Mouse (Mus musculus) lung, postnatal 0 days (tissue): ENCODE measurements around the gene Trio. TPM values are rescaled to one million over a fixed set of nuclear protein-coding genes. Genes with fewer than 3 reads are reported as not detected.

ENCODE experiments used
- ATAC-seq: fragments of 200-750 bp; cut with Nextera tagmentation; 2 replicates; pipeline ENCODE4 v1.8.0; 2017; ENCODE audit warnings: moderate library complexity
- DNase-seq: peaks from one replicate; pipeline ENCODE4 v3.0.0-alpha.2; 2016; ENCODE audit warnings: low spot score
- H3K27ac ChIP-seq: fragments of 300-500 bp; sonication (generic); 2 replicates; pipeline ENCODE4 v1.5.1; 2014; ENCODE audit warnings: antibody characterized with exemption, mild to moderate bottlenecking, low read length, mixed read lengths
- H3K27me3 ChIP-seq: fragments of 300-500 bp; sonication (generic); replicated peaks from 2 replicates; pipeline ENCODE4 v1.6.1; 2014; ENCODE audit warnings: low read length, mixed read lengths; ENCODE audit not compliant: insufficient read depth
- H3K36me3 ChIP-seq: fragments of 300-500 bp; sonication (generic); 2 replicates; pipeline ENCODE4 v1.6.1; 2014; ENCODE audit warnings: low read length, mixed read lengths; ENCODE audit not compliant: insufficient read depth
- H3K4me1 ChIP-seq: fragments of 300-500 bp; sonication (generic); 2 replicates; pipeline ENCODE4 v1.6.1; 2014; ENCODE audit warnings: antibody characterized with exemption, low read depth, low read length, mixed read lengths; ENCODE audit not compliant: insufficient read depth
- H3K4me2 ChIP-seq: fragments of 300-500 bp; sonication (generic); replicated peaks from 2 replicates; pipeline ENCODE4 v1.6.1; 2014; ENCODE audit warnings: low read depth, mild to moderate bottlenecking, low read length, moderate library complexity, mixed read lengths
- H3K4me3 ChIP-seq: fragments of 300-500 bp; sonication (generic); 2 replicates; pipeline ENCODE4 v1.5.1; 2014; ENCODE audit warnings: low read depth, low read length
- H3K9ac ChIP-seq: fragments of 300-500 bp; sonication (generic); replicated peaks from 2 replicates; pipeline ENCODE4 v1.6.1; 2014; ENCODE audit warnings: low read depth, mild to moderate bottlenecking
- H3K9me3 ChIP-seq: fragments of 300-500 bp; sonication (generic); 2 replicates; pipeline ENCODE4 v1.6.1; 2016; ENCODE audit warnings: low read length, mixed read lengths
- CTCF ChIP-seq: IDR thresholded peaks from 2 replicates; pipeline ENCODE4 v1.5.1; 2016; ENCODE audit warnings: antibody characterized with exemption, mild to moderate bottlenecking
- EP300 ChIP-seq: IDR thresholded peaks from 2 replicates; pipeline ENCODE4 v1.6.1; 2016; ENCODE audit warnings: antibody characterized with exemption, mild to moderate bottlenecking, control low read depth
- WGBS: fragments of 180-500 bp; shearing (Covaris S2); extraction: QIAGEN DNeasy Blood & Tissue Kit; methylation state at CpG from one replicate; pipeline ENCODE4 v1.1.7; 2014; 5-methylcytosine and 5-hydroxymethylcytosine counted together
- polyA plus RNA-seq: library from polyadenylated mRNA; unstranded; fragments of >200 nt; fragmentation: Nextera tagmentation; extraction: Ambion mirVana; gene quantifications from 2 replicates; pipeline ENCODE4 v1.2.1, GENCODE M21; 2015

Gene Trio
- polyA plus RNA-seq, 1 experiment from 2014 or later = 15.6 TPM

GRCm38 (mm10) chr15:27754571-27755260 is 270.9 kb downstream of the Trio start:
- H3K4me3 ChIP-seq = no peak overlapping the region
- ATAC-seq (peak; percentile 80), DNase-seq (peak; percentile 73)
- H3K4me1 ChIP-seq = no peaks in the 10 kb centered on the region
- peaks cover 27% of the 10 kb centered on the region; the same call in 1 of the 2 replicates for H3K36me3 ChIP-seq
- H3K4me2 ChIP-seq = no peak overlapping the region
- TF ChIP-seq EP300 (no peak), CTCF (peak; percentile 60)
- 51% methylated on average over 7 of the region's 7 CpGs for WGBS
- no peaks in the 10 kb centered on the region for H3K27me3 ChIP-seq
- H3K27ac ChIP-seq = no peak overlapping the region
- no peaks in the 10 kb centered on the region for H3K9me3 ChIP-seq
- no peak overlapping the region for H3K9ac ChIP-seq

- Histone ChIP-seq H3K4me1 (no peaks in the 10 kb centered on the region), H3K36me3 (peaks cover 35% of the 10 kb centered on the region; the same call in 1 of the 2 replicates), H3K27me3 (no peaks in the 10 kb centered on the region), H3K9ac (no peak overlapping the region), H3K4me3 (no peak overlapping the region), H3K4me2 (no peak overlapping the region), H3K27ac (no peak overlapping the region), H3K9me3 (no peaks in the 10 kb centered on the region)
- ATAC-seq (no peak), DNase-seq (no peak)
- TF ChIP-seq EP300 = no peak
- no peak for TF ChIP-seq CTCF
- 45% methylated on average over 4 of the region's 5 CpGs for WGBS
Measured at GRCm38 (mm10) chr15:27753923-27754322, 271.7 kb downstream of the Trio start.

DNA sequence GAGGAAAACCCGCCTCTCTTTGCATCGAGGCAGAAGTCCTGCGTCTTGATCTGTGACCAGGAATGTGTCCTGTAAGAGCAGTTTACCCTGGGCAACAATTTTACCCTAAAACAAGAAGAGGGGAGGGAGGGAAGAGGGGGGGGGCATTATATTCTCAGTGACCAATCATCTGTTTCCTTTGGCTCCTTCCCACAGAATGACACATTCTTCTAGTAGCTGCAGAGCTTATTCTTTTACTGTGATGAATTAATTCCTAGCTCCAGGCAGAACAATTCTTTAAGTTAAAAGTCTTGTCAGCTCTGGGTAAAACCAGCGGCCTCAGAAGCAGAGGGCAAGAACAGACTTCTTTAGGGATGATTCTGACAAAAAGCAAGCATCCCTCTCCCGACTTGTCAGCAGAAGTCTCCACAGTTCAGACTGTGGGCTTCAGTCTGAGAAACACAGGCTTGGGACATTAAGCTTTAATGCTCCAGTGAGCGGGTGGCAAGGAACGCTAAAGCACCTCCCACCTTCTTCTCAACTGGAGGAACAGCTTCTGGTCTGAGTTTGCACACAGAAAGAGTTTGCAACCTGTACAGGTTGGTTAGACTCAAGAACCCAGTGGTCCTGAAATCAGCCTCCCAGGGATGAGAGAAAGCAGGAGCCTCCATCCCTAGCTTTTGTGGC is 272.8 kb downstream of the Trio start:
- Histone ChIP-seq H3K27me3 (no peaks in the 10 kb centered on the region), H3K4me1 (no peaks in the 10 kb centered on the region), H3K4me3 (no peak overlapping the region), H3K9me3 (no peaks in the 10 kb centered on the region), H3K4me2 (no peak overlapping the region), H3K36me3 (peaks cover 31% of the 10 kb centered on the region; the same call in 1 of the 2 replicates), H3K27ac (no peak overlapping the region), H3K9ac (no peak overlapping the region)
- 83% methylated on average over 7 of the region's 7 CpGs for WGBS
- no peak for ATAC-seq
- TF ChIP-seq CTCF = no peak
- no peak for TF ChIP-seq EP300
- no peak for DNase-seq

DNA sequence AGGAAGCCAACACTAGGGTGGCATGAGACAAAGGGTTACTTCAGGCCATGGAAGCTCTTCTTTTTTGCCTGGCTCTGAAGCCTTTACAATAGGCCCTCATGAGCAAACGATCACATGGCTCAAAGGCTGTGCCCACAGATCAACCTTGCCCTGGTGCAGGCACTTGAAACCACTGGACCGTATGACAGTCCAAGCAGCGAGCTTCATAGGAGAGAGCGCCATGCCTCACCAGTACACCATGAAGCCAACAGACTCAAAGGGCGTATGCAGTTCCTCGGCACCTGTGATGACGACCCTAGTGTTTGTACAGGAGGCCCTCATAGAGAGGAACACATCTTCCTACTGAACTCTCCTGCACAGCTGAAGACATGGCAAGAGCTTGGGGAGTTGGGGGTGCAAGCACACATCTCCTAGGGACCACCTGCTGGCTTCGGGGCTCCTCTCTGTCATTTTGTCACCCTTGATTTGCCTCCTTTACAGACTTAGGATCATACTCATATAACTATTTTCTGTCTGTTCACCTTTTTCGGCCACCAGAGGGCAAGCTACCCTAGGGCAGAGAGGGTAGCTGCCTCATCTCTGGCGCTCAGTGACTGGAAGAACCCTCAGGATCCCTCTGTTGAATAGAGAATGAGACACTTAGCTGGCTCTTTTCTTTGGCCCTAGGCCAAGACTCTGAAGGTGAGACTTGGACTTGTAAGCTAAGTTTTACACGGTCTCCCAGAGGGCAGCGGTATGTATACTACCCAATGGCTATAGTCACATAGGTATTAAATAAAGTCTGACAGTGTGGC is 273.8 kb downstream of the Trio start:
- Histone ChIP-seq H3K9me3 (no peaks in the 10 kb centered on the region), H3K9ac (no peak overlapping the region), H3K36me3 (peaks cover 33% of the 10 kb centered on the region; the same call in 1 of the 2 replicates), H3K4me1 (no peaks in the 10 kb centered on the region), H3K27ac (no peak overlapping the region), H3K27me3 (no peaks in the 10 kb centered on the region), H3K4me2 (no peak overlapping the region), H3K4me3 (no peak overlapping the region)
- ATAC-seq = 0 out of 2 replicates have a peak, but pooled peaks have one; percentile 31
- 70% methylated on average over 12 of the region's 12 CpGs for WGBS
- DNase-seq = peak; percentile 72
- TF ChIP-seq EP300 = no peak
- peak; percentile 84 for TF ChIP-seq CTCF

DNA sequence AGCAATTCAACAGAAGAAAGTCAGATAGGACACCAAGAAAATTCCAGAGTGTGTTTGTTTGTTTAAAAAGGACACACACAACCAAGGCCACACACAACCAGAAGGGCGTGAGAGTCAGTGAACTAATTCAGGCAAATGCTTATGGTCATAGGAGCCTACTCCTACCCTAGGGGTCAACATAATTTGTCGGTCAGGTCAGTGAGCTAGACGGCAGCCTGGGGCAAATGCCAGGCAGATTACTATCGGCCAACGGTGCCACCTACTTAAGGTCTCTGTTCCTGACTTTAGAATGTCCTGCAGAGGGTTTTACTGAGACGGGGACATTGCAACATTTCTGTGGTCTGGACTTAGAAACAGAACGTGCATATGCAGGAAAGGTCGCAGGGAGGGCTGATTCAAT is 276.9 kb downstream of the Trio start:
- Histone ChIP-seq H3K9ac (no peak overlapping the region), H3K4me1 (no peaks in the 10 kb centered on the region), H3K36me3 (peaks cover 47% of the 10 kb centered on the region; the same call in 1 of the 2 replicates), H3K27ac (no peak overlapping the region), H3K4me3 (no peak overlapping the region), H3K27me3 (no peaks in the 10 kb centered on the region), H3K9me3 (no peaks in the 10 kb centered on the region), H3K4me2 (no peak overlapping the region)
- 74% methylated on average over 8 of the region's 8 CpGs for WGBS
- ATAC-seq (no peak), DNase-seq (no peak)
- TF ChIP-seq CTCF = no peak
- no peak for TF ChIP-seq EP300

- 84% methylated on average over 18 of the region's 18 CpGs for WGBS
- Histone ChIP-seq H3K9me3 (no peaks in the 10 kb centered on the region), H3K36me3 (peaks cover 49% of the 10 kb centered on the region; the same call in 1 of the 2 replicates), H3K9ac (no peak overlapping the region), H3K27ac (no peak overlapping the region), H3K4me3 (no peak overlapping the region), H3K27me3 (no peaks in the 10 kb centered on the region), H3K4me2 (no peak overlapping the region), H3K4me1 (no peaks in the 10 kb centered on the region)
- DNase-seq = no peak
- no peak for ATAC-seq
- TF ChIP-seq CTCF (no peak), EP300 (no peak)
Measured at GRCm38 (mm10) chr15:27747512-27747911, 278.1 kb downstream of the Trio start.
